Mouse (Mus musculus) cerebellum, adult 2 months (tissue): ENCODE measurements around the gene Rassf6.

Experiments used
- CTCF ChIP-seq: fragments of 200-500 bp; IDR thresholded peaks from 2 replicates; pipeline ENCODE4 v1.5.1; 2011; ENCODE audit warnings: low read depth, mild to moderate bottlenecking, control low read depth, low read length, moderate library complexity, borderline replicate concordance; ENCODE audit not compliant: insufficient read depth
- POLR2A ChIP-seq: fragments of 200-500 bp; IDR thresholded peaks from 2 replicates; pipeline ENCODE4 v1.6.1; 2011; ENCODE audit warnings: low read length, control low read depth, borderline replicate concordance; ENCODE audit not compliant: insufficient read depth

DNA sequence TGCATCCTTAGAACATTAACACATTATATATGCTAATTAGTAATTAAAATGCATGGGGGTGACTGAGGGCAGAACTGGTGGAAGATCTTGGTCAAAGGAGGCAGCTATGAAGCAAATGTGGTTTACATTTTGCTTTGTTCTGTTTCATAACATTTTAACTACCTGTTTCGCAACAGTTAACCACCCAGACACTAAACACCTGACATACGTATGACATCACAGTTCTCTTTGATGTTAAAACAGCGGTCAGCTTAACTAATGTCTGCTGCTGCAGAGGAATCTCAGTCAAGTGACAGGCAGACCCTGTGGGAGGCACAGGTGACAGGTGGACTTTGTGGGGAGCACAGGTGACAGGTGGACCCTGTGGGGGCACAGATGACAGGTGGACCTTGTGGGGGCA is 22.6 kb downstream of the Rassf6 start:
- TF ChIP-seq POLR2A (no peak), CTCF (no peak)
